Mouse (Mus musculus): ENCODE data around the gene Sec24a. TPM values are rescaled to one million over a fixed set of nuclear protein-coding genes. Genes with fewer than 3 reads are reported as not detected.
A peak's percentile ranks its signal among the peaks of the same experiment; 100 is the strongest.

The Sec24a gene
- total and polyA plus RNA-seq, 2 experiments from 2014 or later: 12.5 to 16.7 TPM

DNA sequence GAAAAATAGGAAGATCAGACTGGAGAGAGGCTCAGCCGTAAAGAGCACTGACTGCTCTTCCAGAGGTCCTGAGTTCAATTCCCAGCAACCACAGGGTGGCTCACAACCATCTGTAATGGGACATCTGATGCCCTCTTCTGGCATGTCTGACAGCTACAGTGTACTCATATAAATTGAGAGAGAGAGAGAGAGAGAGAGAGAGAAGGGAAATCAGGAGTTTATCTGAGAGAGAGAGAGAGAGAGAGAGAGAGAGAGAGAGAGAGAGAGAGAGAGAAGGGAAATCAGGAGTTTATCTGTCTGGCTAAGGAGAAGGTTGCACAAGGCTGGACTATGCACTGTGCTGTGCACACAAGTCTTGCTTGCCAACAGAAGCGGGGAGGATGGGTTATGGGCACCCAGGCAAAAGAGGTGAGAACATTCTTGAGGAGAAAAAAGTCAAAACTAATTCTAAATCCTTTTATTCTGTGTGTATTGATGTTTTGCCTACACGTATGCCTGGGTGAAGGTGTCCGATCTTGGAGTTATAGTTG, 110.5 kb downstream of the Sec24a start:
- no peak overlapping the region for H3K4me3 ChIP-seq (ENCODE audit: low read depth, low read length)
- no peaks in the 10 kb centered on the region; the same call in 1 of the 2 replicates for H3K27me3 ChIP-seq (ENCODE audit: insufficient read depth, low read length)
- ATAC-seq (ENCODE audit: low FRiP score): no peak
- TF ChIP-seq CTCF (IDR thresholded peaks at IDR 0.05): peak; percentile 16; the same call in 1 of the 2 replicates
- H3K36me3 ChIP-seq (ENCODE audit: insufficient read depth, low read length): no peaks in the 10 kb centered on the region
- no peak overlapping the region for H3K9ac ChIP-seq (replicated peaks; ENCODE audit: low read length, poor library complexity, severe bottlenecking)
- 92% methylated on average over 4 of the region's 4 CpGs for WGBS
- no peak overlapping the region for H3K27ac ChIP-seq (ENCODE audit: low read depth, low read length)
- H3K4me1 ChIP-seq (ENCODE audit: insufficient read depth, low read length): peaks cover 6% of the 10 kb centered on the region; the same call in 1 of the 2 replicates
- H3K9me3 ChIP-seq (ENCODE audit: low read length): no peaks in the 10 kb centered on the region
- DNase-seq (ENCODE audit: low spot score): no peak
- H3K4me2 ChIP-seq (ENCODE audit: low read depth, low read length, poor library complexity, severe bottlenecking): no peak overlapping the region

DNA sequence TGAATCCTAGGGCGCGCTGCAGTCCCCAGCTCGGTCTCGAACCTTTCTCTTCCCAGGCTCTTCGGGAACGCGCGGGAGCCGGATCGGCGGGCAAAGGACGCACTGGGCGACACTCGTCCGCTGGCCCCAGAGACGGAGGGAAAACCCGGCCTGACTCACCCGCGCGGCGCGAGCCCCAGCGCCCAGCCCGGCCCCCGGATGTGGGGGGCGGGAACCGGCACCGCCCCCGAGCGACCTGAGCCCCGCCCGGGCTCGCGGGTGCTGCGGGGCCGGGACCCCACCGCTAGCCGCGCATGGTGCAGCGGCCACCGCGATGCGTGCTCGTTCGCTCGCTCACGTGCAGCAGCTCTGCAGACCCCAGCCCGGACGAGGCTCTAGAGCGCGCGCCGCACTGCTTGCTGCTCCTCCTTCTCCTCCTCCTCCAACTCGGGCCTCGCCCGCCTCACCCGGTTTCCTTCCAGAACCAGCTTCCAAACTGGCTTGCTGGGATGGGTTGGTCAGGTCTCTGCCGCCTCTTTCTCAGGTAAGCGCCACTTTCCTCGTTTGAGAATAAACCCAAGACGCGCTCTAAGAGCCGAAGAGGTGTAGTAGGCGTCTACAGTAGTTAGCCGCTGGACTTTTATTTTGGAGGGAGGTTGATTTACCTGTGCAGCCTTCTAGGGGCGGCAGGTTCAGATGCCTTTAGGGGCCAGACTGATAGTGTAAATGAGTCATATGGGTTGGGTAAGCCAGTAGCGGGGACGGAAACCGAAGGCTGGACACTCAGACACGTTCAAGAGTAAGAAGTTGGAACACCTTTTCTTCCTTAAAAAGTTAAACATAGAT, 112.5 kb downstream of the Sec24a start, which contains the start of the genes N4bp3 and D930048N14Rik:
Gene N4bp3 (minus strand): TSS at position 152 of the 825 bp plus-strand sequence.
Gene D930048N14Rik (plus strand): TSS at position 264 of the 825 bp plus-strand sequence.
- H3K9ac ChIP-seq (replicated peaks; ENCODE audit: low read length, poor library complexity, severe bottlenecking): peak within 1 kb of the TSS; percentile 61
- ATAC-seq (ENCODE audit: low FRiP score) (peak; percentile 76), DNase-seq (ENCODE audit: low spot score) (peak; percentile 70)
- H3K4me2 ChIP-seq (ENCODE audit: low read depth, low read length, poor library complexity, severe bottlenecking): peak within 1 kb of the TSS; percentile 69
- H3K36me3 ChIP-seq (ENCODE audit: insufficient read depth, low read length): no peaks in the 10 kb centered on the region
- no peaks in the 10 kb centered on the region; the same call in 1 of the 2 replicates for H3K27me3 ChIP-seq (ENCODE audit: insufficient read depth, low read length)
- WGBS: 2% methylated on average over 62 of the region's 70 CpGs
- no peak for TF ChIP-seq CTCF (IDR thresholded peaks at IDR 0.05)
- peak within 1 kb of the TSS; percentile 38 for H3K27ac ChIP-seq (ENCODE audit: low read depth, low read length)
- H3K4me1 ChIP-seq (ENCODE audit: insufficient read depth, low read length): peaks cover 6% of the 10 kb centered on the region; the same call in 1 of the 2 replicates
- no peaks in the 10 kb centered on the region for H3K9me3 ChIP-seq (ENCODE audit: low read length)
- H3K4me3 ChIP-seq (ENCODE audit: low read depth, low read length): peak within 1 kb of the TSS; percentile 65

DNA sequence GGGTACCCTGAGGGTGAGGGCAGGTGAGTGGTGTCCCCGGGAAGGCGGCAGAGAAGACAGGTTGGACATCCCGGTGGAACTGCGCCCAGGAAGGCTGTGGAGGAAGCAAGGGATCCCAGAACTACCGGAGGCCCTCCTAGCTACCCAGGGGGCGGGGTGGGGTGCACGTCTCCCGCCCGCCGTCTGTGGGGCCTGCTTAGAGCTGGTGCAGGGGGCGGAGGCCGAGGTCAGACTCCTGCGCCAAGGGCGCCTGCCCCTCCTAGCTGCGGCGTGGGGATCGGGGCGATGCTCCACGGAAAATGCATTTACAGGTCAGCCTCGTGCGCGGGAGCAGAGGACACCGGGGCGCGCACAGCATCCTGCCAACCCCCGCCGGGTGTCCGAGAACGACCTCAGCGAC, 113.2 kb downstream of the Sec24a start:
- Histone ChIP-seq H3K4me1 (ENCODE audit: insufficient read depth, low read length) (peaks cover 6% of the 10 kb centered on the region; the same call in 1 of the 2 replicates), H3K27ac (ENCODE audit: low read depth, low read length) (peak overlapping the region; percentile 1; the same call in 1 of the 2 replicates), H3K9ac (replicated peaks; ENCODE audit: low read length, poor library complexity, severe bottlenecking) (peak overlapping the region; percentile 61), H3K9me3 (ENCODE audit: low read length) (no peaks in the 10 kb centered on the region), H3K4me3 (ENCODE audit: low read depth, low read length) (peak overlapping the region; percentile 65), H3K4me2 (ENCODE audit: low read depth, low read length, poor library complexity, severe bottlenecking) (peak overlapping the region; percentile 69), H3K36me3 (ENCODE audit: insufficient read depth, low read length) (no peaks in the 10 kb centered on the region), H3K27me3 (ENCODE audit: insufficient read depth, low read length) (no peaks in the 10 kb centered on the region; the same call in 1 of the 2 replicates)
- under 1% methylated on average over 22 of the region's 30 CpGs for WGBS
- ATAC-seq (ENCODE audit: low FRiP score): peak; percentile 31
- no peak for TF ChIP-seq CTCF (IDR thresholded peaks at IDR 0.05)
- no peak for DNase-seq (ENCODE audit: low spot score)

DNA sequence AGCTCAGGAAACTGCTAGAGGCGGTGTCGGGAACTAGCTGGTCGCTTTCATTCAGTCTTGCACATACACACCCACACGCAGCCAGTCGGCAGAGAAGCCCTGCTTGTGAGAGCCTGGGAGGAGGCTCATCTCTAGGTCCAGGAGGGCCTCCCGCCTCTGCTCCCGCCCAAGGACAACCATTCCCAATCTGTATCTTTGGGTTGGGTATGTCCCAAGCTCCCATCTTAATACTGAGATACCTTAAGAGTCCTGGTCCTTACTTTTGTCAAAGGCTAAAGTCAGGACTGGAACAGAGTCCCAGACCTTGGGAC, 113.6 kb downstream of the Sec24a start:
- no peak for TF ChIP-seq CTCF (IDR thresholded peaks at IDR 0.05)
- peaks cover 6% of the 10 kb centered on the region; the same call in 1 of the 2 replicates for H3K4me1 ChIP-seq (ENCODE audit: insufficient read depth, low read length)
- peaks cover 3% of the 10 kb centered on the region; the same call in 1 of the 2 replicates for H3K36me3 ChIP-seq (ENCODE audit: insufficient read depth, low read length)
- H3K4me2 ChIP-seq (ENCODE audit: low read depth, low read length, poor library complexity, severe bottlenecking): peak overlapping the region; percentile 69
- no peaks in the 10 kb centered on the region for H3K9me3 ChIP-seq (ENCODE audit: low read length)
- H3K4me3 ChIP-seq (ENCODE audit: low read depth, low read length): peak overlapping the region; percentile 65
- H3K27ac ChIP-seq (ENCODE audit: low read depth, low read length): peak overlapping the region; percentile 38; the same call in 1 of the 2 replicates
- DNase-seq (ENCODE audit: low spot score): peak; percentile 44
- WGBS: 7% methylated on average over 7 of the region's 7 CpGs
- peak; percentile 32; the same call in 1 of the 2 replicates for ATAC-seq (ENCODE audit: low FRiP score)
- H3K27me3 ChIP-seq (ENCODE audit: insufficient read depth, low read length): no peaks in the 10 kb centered on the region; the same call in 1 of the 2 replicates
- H3K9ac ChIP-seq (replicated peaks; ENCODE audit: low read length, poor library complexity, severe bottlenecking): peak overlapping the region; percentile 61

DNA sequence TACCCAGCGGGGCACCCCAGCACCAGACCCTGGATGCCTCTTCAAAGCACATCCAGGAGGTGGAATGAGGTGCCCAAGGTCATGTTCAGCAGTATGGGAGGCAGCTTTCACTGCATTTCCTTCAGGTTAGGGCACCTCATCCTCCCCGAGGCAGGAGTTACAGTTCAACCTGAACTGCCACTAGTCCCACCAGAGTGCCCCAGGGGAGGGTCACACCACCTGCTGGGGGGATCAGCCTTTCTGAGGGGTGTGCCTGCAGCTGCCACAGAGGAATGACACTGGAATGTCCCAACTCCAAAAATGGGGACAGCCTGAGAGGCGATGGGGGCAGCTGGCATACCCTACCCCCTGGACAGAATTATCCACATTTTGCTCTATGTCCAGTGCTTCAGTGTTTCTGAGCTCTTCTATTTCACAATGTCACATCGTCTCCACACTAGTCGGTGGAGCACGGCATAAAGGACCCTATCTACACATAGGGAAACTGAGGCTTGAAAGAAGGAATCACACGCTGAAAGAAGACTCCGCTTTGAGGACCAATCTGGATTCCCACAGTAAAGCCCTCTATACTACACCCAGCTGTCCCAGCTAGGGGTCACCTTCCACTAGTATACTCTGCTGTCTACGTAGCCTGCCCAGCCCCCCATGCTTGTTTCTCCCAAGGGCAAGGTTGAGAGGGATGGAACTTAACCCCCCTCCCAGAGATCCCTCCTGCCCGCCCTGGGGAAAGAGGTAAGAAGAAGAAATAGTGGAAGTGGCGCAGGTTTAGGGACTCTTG, 114.1 kb downstream of the Sec24a start:
- DNase-seq (ENCODE audit: low spot score): no peak
- peak overlapping the region; percentile 69 for H3K4me2 ChIP-seq (ENCODE audit: low read depth, low read length, poor library complexity, severe bottlenecking)
- H3K4me1 ChIP-seq (ENCODE audit: insufficient read depth, low read length): peaks cover 6% of the 10 kb centered on the region; the same call in 1 of the 2 replicates
- H3K27ac ChIP-seq (ENCODE audit: low read depth, low read length): peak overlapping the region; percentile 38; the same call in 1 of the 2 replicates
- H3K9ac ChIP-seq (replicated peaks; ENCODE audit: low read length, poor library complexity, severe bottlenecking): peak overlapping the region; percentile 61
- no peaks in the 10 kb centered on the region for H3K9me3 ChIP-seq (ENCODE audit: low read length)
- WGBS: 25% methylated on average over 11 of the region's 11 CpGs
- no peak for TF ChIP-seq CTCF (IDR thresholded peaks at IDR 0.05)
- ATAC-seq (ENCODE audit: low FRiP score): no peak
- peak overlapping the region; percentile 65 for H3K4me3 ChIP-seq (ENCODE audit: low read depth, low read length)
- H3K27me3 ChIP-seq (ENCODE audit: insufficient read depth, low read length): no peaks in the 10 kb centered on the region; the same call in 1 of the 2 replicates
- H3K36me3 ChIP-seq (ENCODE audit: insufficient read depth, low read length): peaks cover 8% of the 10 kb centered on the region; the same call in 1 of the 2 replicates

All from midbrain, postnatal 0 days (tissue).